19 mouse cellular contexts compared by ENCODE assay signal in the genomic region with DNA sequence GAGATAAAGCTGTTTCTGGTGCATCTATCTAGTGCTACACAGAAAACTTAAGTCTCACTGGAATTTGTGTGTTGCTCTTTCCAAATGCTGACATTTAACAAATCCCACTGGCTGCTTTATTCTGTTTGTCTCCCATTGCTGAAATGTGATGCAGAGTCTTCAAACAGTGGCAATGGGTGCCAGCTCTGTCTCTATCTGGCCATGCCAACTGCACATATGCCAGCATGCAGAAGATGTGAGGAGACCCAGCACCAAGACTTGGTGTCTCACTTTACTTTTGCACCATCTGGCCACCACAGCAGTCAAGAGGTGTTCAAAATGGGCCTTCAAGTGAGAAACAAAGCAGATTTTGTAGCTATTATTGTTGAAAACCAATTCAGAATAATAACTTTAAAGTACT.
DNase-seq lines count a peak whose midpoint lies in the region.
"Had no signal": no experiment of that assay in that cellular context is flagged by ENCODE, and none has a peak within 500 bp of the region (broad histone marks: within the 10 kb centered on the region; RNA-seq: fewer than 3 reads in every experiment).

No protein-coding gene starts in this region.

- peak; percentile 38 to 58 for DNase-seq in cerebellum, postnatal 10 days
- no peak for DNase-seq in cerebellum, adult 9-10 months
- peak; percentile 3 to 27 for DNase-seq in frontal cortex, adult 2 months (ENCODE audit: extremely low spot score in 1 of 2, low spot score in 1 of 2)
- no peak for DNase-seq in frontal cortex, postnatal 14 days (ENCODE audit: low spot score in 2 of 2)
- peak; percentile 12 for DNase-seq in right cerebral cortex, adult 18-20 months
- no peak for DNase-seq in right cerebral cortex, postnatal 14 days
- no peak for DNase-seq in adrenal gland, adult (ENCODE audit: inconsistent age in 2 of 2, low spot score in 1 of 2)
- DNase-seq: adrenal gland, postnatal 14 days; cerebellum, adult 11 months; cerebellum, postnatal 36 days; embryo, embryonic 11 days; gastrocnemius, postnatal 25 days; heart, adult 18-20 months; heart, postnatal 10 days; kidney, adult 9 months; kidney, postnatal 14 days; liver, embryonic 13.5 days; lung, embryonic 14.5 days; thymus, postnatal 25 days had no signal

Comparison
In these comparisons a context has a peak if more than half of its experiments do, and no peak if none do; other contexts are left out.
1. DNase-seq: peak in cerebellum, postnatal 10 days (2 of 2), frontal cortex, adult 2 months (2 of 2) and right cerebral cortex, adult 18-20 months (single experiment); none in cerebellum, adult 9-10 months (single experiment), frontal cortex, postnatal 14 days (0 of 2), right cerebral cortex, postnatal 14 days (single experiment) and adrenal gland, adult (0 of 2).